Mouse (Mus musculus) urinary bladder, postnatal 25 days (tissue): ENCODE measurements at regions not wholly inside any gene's neighbourhood (a gene's known extent, or its start where the extent isn't known, plus 50 kb on each side); places are given as distances from the start of the nearest gene placed in this dataset.
"Not testable (repeated sequence)": the region's sequence is repeated elsewhere in the genome, so short reads cannot be mapped to it uniquely, and the experiment has no call there.

Experiments
- DNase-seq: peaks from one replicate; pipeline ENCODE4 v3.0.0; 2022; ENCODE audit warnings: low spot score

GRCm38 (mm10) chr13:7007091-7007490 lies 358.5 kb upstream of the Pfkp start:
- no peak for DNase-seq

GRCm38 (mm10) chr13:6998508-6999278 lies 350.1 kb upstream of the Pfkp start:
- not testable (repeated sequence) for DNase-seq

GRCm38 (mm10) chr13:6998094-6998493 lies 349.5 kb upstream of the Pfkp start:
- DNase-seq: no peak

- DNase-seq: no peak
Observed at GRCm38 (mm10) chr13:6992323-6992994, 343.9 kb upstream of the Pfkp start.

GRCm38 (mm10) chr13:6991714-6992113 lies 343.1 kb upstream of the Pfkp start:
- DNase-seq: no peak

GRCm38 (mm10) chr13:6985012-6985996 lies 336.7 kb upstream of the Pfkp start:
- DNase-seq: no peak

GRCm38 (mm10) chr13:6955713-6956112 lies 307.1 kb upstream of the Pfkp start:
- DNase-seq: no peak

- DNase-seq: no peak
Observed at GRCm38 (mm10) chr13:6924136-6924535, 275.6 kb upstream of the Pfkp start.

- no peak for DNase-seq
Observed at GRCm38 (mm10) chr13:6922357-6922721, 273.8 kb upstream of the Pfkp start.

GRCm38 (mm10) chr13:6921691-6922356 lies 273.2 kb upstream of the Pfkp start:
- no peak for DNase-seq

GRCm38 (mm10) chr13:6906000-6906399 lies 257.4 kb upstream of the Pfkp start:
- DNase-seq: no peak

GRCm38 (mm10) chr13:6901682-6902081 lies 253.1 kb upstream of the Pfkp start:
- no peak for DNase-seq

- no peak for DNase-seq
Observed at GRCm38 (mm10) chr13:6897666-6898065, 249.1 kb upstream of the Pfkp start.

- DNase-seq: no peak
Observed at GRCm38 (mm10) chr13:6891458-6892076, 243.0 kb upstream of the Pfkp start.

- not testable (repeated sequence) for DNase-seq
Observed at GRCm38 (mm10) chr13:6889446-6889845, 240.9 kb upstream of the Pfkp start.

GRCm38 (mm10) chr13:6888381-6888780 lies 239.8 kb upstream of the Pfkp start:
- no peak for DNase-seq

GRCm38 (mm10) chr13:6877018-6877901 lies 228.7 kb upstream of the Pfkp start:
- DNase-seq: no peak

- DNase-seq: no peak
Observed at GRCm38 (mm10) chr13:6862186-6862585, 213.6 kb upstream of the Pfkp start.

GRCm38 (mm10) chr13:6859551-6859950 lies 211.0 kb upstream of the Pfkp start:
- DNase-seq: no peak
